Mouse (Mus musculus) embryonic fibroblast, embryonic 13.5 days (primary cell): ENCODE data around the gene Ulbp1. TPM values are rescaled to one million over a fixed set of nuclear protein-coding genes. Genes with fewer than 3 reads are reported as not detected.

Experiments used
- H3K27ac ChIP-seq: 2 replicates; pipeline ENCODE4 v1.5.1; 2012; ENCODE audit warnings: low read length, control low read depth, inconsistent platforms; ENCODE audit not compliant: insufficient read depth
- H3K4me1 ChIP-seq: 2 replicates; pipeline ENCODE4 v1.6.1; 2011; ENCODE audit warnings: low read length; ENCODE audit not compliant: control insufficient read depth, insufficient read depth
- H3K4me3 ChIP-seq: 2 replicates; pipeline ENCODE4 v1.5.1; 2011; ENCODE audit warnings: mild to moderate bottlenecking, control low read depth, low read length; ENCODE audit not compliant: insufficient read depth
- CTCF ChIP-seq: IDR thresholded peaks from 2 replicates; pipeline ENCODE4 v1.5.1; 2011; ENCODE audit warnings: mild to moderate bottlenecking, control low read depth, low read length, moderate library complexity, borderline replicate concordance; ENCODE audit not compliant: insufficient read depth
- POLR2A ChIP-seq: IDR thresholded peaks from 2 replicates; pipeline ENCODE4 v1.6.1; 2011; ENCODE audit warnings: low read depth, mild to moderate bottlenecking, control low read depth, low read length, moderate library complexity
- polyA plus RNA-seq: library from polyadenylated mRNA; stranded (reverse); fragments of >200 nt; gene quantifications from 2 replicates; pipeline ENCODE4 v1.2.4, GENCODE M21; 2011; ENCODE audit warnings: low read depth; ENCODE audit not compliant: missing spikeins, insufficient read length

Gene Ulbp1
- polyA plus RNA-seq, 1 experiment: 8.1 TPM

DNA sequence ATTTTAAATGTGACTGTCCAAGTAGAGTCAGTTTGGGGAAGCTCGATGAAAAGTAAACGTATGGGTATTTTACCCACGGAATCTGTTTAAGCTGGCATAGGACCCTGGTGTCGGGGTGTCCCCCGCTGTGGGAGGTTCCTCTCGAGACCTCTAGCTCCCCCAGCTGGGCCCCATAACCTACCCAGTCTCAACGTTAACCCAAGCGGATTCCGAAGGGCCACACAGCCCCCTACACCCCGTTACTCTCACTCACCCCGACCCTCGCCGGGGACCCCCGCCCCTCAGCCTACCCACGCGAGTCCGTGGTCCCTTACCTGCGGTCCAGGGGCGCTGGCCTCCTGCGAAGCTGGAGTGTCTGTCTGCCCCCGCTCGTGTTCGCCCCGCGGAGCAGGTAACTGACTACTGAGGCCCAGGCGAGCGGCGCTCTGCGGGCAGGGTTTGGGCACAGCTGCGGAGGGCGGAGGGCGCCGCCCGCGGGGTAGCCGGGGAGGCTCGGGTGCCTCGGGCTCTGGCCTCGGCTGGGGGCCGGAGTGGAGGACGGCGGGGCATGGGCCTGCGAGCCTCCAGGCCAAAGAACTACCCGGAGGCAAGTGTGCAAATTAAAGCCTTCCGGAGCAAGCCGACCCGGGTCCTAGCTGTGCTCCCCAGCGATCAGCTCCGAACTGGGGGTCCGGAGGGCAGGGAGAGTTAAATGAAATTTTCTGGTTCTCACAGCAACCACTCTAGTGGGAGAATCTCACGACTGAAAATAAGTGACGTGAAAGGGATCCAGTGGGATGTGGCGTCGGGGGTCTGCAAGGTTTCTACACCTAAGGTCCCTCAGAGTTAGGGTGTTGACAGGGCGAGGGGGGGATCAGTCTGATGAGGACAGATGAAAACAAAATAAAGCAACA lies 80.0 kb downstream of the Ulbp1 start:
- Histone ChIP-seq H3K27ac (no peak overlapping the region), H3K4me1 (no peaks in the 10 kb centered on the region), H3K4me3 (no peak overlapping the region; the same call in 1 of the 2 replicates)
- TF ChIP-seq CTCF (no peak), POLR2A (no peak)

DNA sequence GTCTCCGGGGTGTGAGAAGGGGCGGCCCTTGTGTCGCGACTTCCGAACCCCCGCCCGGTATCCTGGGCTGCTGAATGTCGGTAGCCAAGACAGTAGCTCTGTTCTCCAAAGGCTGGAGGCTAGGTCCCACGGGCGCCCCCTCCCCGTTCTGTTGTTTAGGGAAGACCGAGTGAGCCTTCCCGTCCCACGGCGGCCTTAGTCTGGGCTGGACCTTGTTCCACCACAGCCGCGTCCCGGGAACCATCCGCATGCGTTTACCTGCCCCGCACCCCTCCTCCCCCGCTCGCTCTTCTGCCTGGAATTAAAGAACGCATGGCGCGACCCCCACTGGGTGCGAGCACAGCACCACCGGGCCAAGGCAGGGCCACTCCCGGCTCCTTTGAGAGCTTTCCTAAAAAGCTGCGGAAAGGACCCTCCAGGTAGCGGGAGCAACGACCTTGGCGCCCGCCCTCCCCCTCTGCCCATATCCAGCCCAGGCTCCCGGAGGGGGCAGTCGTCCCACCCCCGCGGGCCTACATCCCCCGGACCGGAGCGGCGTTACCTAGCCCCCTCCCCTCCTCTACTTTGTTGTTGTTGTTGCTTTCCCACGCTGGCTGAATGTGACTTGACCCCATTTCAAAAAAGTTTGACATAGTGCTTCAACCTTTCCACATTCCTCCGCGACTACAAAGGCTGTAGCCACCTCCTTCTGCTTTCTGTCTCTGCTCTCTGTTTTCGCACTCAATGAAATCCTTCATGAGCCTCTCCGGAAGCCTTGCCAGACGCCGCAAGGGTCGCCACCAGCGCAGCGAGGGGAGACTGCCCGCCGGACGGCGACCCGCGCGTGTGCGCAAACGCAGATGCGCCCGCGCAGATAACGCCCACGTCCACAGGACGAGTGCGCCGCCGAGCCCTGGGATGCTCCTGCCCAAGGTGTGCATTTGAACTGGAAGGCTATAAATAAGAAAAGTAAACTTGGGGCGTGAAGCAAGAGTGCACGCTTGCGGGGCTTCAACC lies 81.2 kb downstream of the Ulbp1 start:
- TF ChIP-seq CTCF (no peak), POLR2A (no peak)
- no peak overlapping the region for H3K27ac ChIP-seq
- H3K4me1 ChIP-seq: no peaks in the 10 kb centered on the region
- peak overlapping the region; percentile 60 for H3K4me3 ChIP-seq

DNA sequence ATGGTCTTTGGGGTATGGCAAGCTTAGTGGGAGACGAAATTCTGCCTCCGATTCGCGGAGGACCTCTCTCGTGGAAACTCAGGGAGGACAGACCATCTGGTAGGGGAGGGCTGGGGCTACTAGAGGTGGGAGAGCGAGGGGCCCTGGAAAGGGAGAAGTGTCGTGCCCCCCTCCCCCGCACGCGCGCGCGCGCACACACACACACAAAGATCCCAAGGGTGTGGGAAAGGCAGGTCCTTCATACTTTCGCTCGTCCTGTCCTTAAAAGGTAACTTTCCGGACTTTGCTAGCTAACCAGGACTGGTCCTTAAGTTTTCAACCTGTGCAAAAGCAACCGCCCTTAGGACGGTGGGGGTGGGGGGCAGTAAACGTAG lies 81.9 kb downstream of the Ulbp1 start:
- H3K27ac ChIP-seq: no peak overlapping the region
- peak overlapping the region; percentile 60 for H3K4me3 ChIP-seq
- no peak for TF ChIP-seq CTCF
- no peak for TF ChIP-seq POLR2A

DNA sequence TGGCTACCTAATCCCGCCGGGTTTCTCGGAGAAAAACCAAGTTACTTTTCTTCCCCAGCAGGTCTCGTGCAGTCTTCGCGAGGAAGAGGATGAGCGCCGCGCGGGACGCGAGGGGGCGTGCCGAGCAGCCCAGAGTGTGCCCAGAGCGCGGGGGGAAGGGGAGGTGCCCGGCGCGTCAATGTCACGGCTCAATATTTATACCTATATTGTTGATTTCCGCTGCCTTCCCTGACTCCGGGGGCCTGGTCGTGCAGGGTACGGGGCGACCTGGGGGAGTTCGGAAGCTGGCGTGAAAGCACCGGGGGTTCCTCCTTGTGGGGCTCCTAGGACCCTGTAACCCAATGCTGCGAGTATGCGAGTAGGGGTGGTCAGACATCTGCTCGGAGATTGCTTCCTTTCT lies 82.3 kb downstream of the Ulbp1 start:
- H3K4me3 ChIP-seq: peak overlapping the region; percentile 60
- no peaks in the 10 kb centered on the region for H3K4me1 ChIP-seq
- no peak for TF ChIP-seq POLR2A
- TF ChIP-seq CTCF: no peak
- H3K27ac ChIP-seq: no peak overlapping the region

More for the DNA sequence above, 81.9 kb downstream of the Ulbp1 start:
- H3K4me1 ChIP-seq: no peaks in the 10 kb centered on the region

Other genes starting within 250 kb of the Ulbp1 start
- 9.0 and 12.2 TPM in 2 replicates for gene Lrp11, start 116.2 kb upstream of the Ulbp1 start, polyA plus RNA-seq
- gene Nup43, start 193.9 kb upstream of the Ulbp1 start, polyA plus RNA-seq: 22.0 and 25.6 TPM in 2 replicates
- gene Pcmt1, start 207.5 kb upstream of the Ulbp1 start, polyA plus RNA-seq: 74.0 and 95.3 TPM in 2 replicates
- 51.7 and 55.3 TPM in 2 replicates for gene Lats1, start 207.6 kb upstream of the Ulbp1 start, polyA plus RNA-seq